13 mouse cellular contexts compared by ENCODE assay signal in the genomic region with DNA sequence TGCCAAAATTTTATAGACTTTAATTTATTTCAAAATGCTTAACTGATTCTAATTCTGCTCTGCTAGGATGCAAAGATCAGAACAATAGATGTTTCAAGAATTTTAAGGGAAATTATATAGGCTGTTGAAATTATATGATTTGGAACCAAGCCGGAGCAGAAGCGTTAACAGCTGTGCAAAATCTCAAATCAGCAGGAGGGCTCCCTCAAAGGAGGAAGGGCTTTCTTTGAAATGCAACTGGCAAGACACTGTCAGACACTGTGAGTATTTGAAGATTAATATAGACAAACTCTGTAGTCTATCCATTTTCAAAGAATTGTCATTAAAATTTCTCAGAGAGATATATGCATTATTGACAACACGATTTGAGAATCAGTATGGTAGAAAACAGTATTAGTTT.
"Had no signal": no experiment of that assay in that cellular context is flagged by ENCODE, and none has a peak within 500 bp of the region (broad histone marks: within the 10 kb centered on the region; RNA-seq: fewer than 3 reads in every experiment).

No protein-coding gene starts in this region.

- H3K4me3 ChIP-seq: limb, embryonic 12.5 days; liver, embryonic 13.5 days; lung, embryonic 15.5 days; midbrain, embryonic 12.5 days; neural tube, embryonic 13.5 days had no signal

- H3K27me3 ChIP-seq: limb, embryonic 12.5 days; liver, embryonic 13.5 days; lung, embryonic 15.5 days; midbrain, embryonic 12.5 days; neural tube, embryonic 13.5 days had no signal

- H3K9ac ChIP-seq: limb, embryonic 12.5 days; liver, embryonic 13.5 days; liver, postnatal 0 days; lung, embryonic 15.5 days; midbrain, embryonic 12.5 days; neural tube, embryonic 13.5 days had no signal

- DNase-seq: kidney, adult 8-10 months; kidney, postnatal 25 days; liver; liver, embryonic 13.5 days; liver, postnatal 0 days; right cerebral cortex, adult 18-20 months; right cerebral cortex, postnatal 25 days; thymus, postnatal 36 days had no signal

- H3K9me3 ChIP-seq: limb, embryonic 12.5 days; liver, embryonic 13.5 days; lung, embryonic 15.5 days; midbrain, embryonic 12.5 days; neural tube, embryonic 13.5 days had no signal

- H3K4me2 ChIP-seq: limb, embryonic 12.5 days; liver, embryonic 13.5 days; lung, embryonic 15.5 days; midbrain, embryonic 12.5 days; neural tube, embryonic 13.5 days had no signal

- H3K4me1 ChIP-seq: limb, embryonic 12.5 days; liver, embryonic 13.5 days; lung, embryonic 15.5 days; midbrain, embryonic 12.5 days; neural tube, embryonic 13.5 days had no signal

- ATAC-seq: intestine, postnatal 0 days; liver, postnatal 0 days had no signal

- H3K27ac ChIP-seq: limb, embryonic 12.5 days; liver, embryonic 13.5 days; lung, embryonic 15.5 days; midbrain, embryonic 12.5 days; neural tube, embryonic 13.5 days had no signal

- H3K36me3 ChIP-seq: limb, embryonic 12.5 days; liver, embryonic 13.5 days; lung, embryonic 15.5 days; midbrain, embryonic 12.5 days; neural tube, embryonic 13.5 days had no signal
